Mouse (Mus musculus) liver, adult 2 months (tissue): ENCODE results near the gene Csdc2.

Experiments used
- CTCF ChIP-seq: fragments of 200-500 bp; IDR thresholded peaks from 2 replicates; pipeline ENCODE4 v1.5.1; 2011; ENCODE audit warnings: low read depth, low read length, control low read depth
- POLR2A ChIP-seq: fragments of 200-500 bp; IDR thresholded peaks from 2 replicates; pipeline ENCODE4 v1.6.1; 2011; ENCODE audit warnings: low read length, control low read depth; ENCODE audit not compliant: insufficient read depth; ENCODE audit errors: extremely low read depth

- TF ChIP-seq CTCF = no peak
- no peak for TF ChIP-seq POLR2A
Measured at GRCm38 (mm10) chr15:81961078-81961451, 24.5 kb downstream of the Csdc2 start.
